Mouse (Mus musculus): ENCODE measurements at regions not wholly inside any gene's neighbourhood (a gene's known extent, or its start where the extent isn't known, plus 50 kb on each side); places are given as distances from the start of the nearest gene placed in this dataset.

- no peak for TF ChIP-seq TAL1 (conservative IDR thresholded peaks at IDR 0.05; ENCODE audit: low read depth, low read length)
- no peak for TF ChIP-seq POLR2AphosphoS5 (IDR thresholded peaks at IDR 0.05; ENCODE audit: insufficient replicate concordance, low read depth, low read length)
- TF ChIP-seq CTCF (IDR thresholded peaks at IDR 0.05; ENCODE audit: low read depth, low read length) = no peak
- TF ChIP-seq GATA1 (IDR thresholded peaks at IDR 0.05; ENCODE audit: borderline replicate concordance, low read length) = no peak
- no peak for TF ChIP-seq GATA2 (IDR thresholded peaks at IDR 0.05; ENCODE audit: borderline replicate concordance, low read depth, low read length)
- Histone ChIP-seq H3K9me3 (replicated peaks) (no peaks in the 10 kb centered on the region), H3K4me3 (ENCODE audit: low read depth, low read length) (no peak overlapping the region), H3K36me3 (replicated peaks) (no peaks in the 10 kb centered on the region), H3K27me3 (ENCODE audit: insufficient read depth, low read length) (no peaks in the 10 kb centered on the region), H3K4me1 (ENCODE audit: insufficient read depth, low read depth, low read length) (no peaks in the 10 kb centered on the region)
- DNase-seq (ENCODE audit: low spot score) = no peak
- no peak for ATAC-seq (ENCODE audit: extremely low read depth, insufficient number of reproducible peaks, low FRiP score, poor library complexity, severe bottlenecking)
Observed at GRCm38 (mm10) chr13:26205532-26206105, 564.3 kb downstream of the Hdgfl1 start.

- TF ChIP-seq POLR2AphosphoS5 (IDR thresholded peaks at IDR 0.05; ENCODE audit: insufficient replicate concordance, low read depth, low read length) = no peak
- no peak for TF ChIP-seq GATA2 (IDR thresholded peaks at IDR 0.05; ENCODE audit: borderline replicate concordance, low read depth, low read length)
- TF ChIP-seq TAL1 (conservative IDR thresholded peaks at IDR 0.05; ENCODE audit: low read depth, low read length) = no peak
- TF ChIP-seq GATA1 (IDR thresholded peaks at IDR 0.05; ENCODE audit: borderline replicate concordance, low read length) = no peak
- TF ChIP-seq CTCF (IDR thresholded peaks at IDR 0.05; ENCODE audit: low read depth, low read length) = no peak
- DNase-seq (ENCODE audit: low spot score) (no peak), ATAC-seq (ENCODE audit: extremely low read depth, insufficient number of reproducible peaks, low FRiP score, poor library complexity, severe bottlenecking) (no peak)
- no peaks in the 10 kb centered on the region for H3K4me1 ChIP-seq (ENCODE audit: insufficient read depth, low read depth, low read length)
- H3K27me3 ChIP-seq (ENCODE audit: insufficient read depth, low read length) = no peaks in the 10 kb centered on the region
- no peaks in the 10 kb centered on the region for H3K36me3 ChIP-seq (replicated peaks)
- no peak overlapping the region for H3K4me3 ChIP-seq (ENCODE audit: low read depth, low read length)
- no peaks in the 10 kb centered on the region for H3K9me3 ChIP-seq (replicated peaks)
Observed at GRCm38 (mm10) chr13:26194646-26195045, 575.3 kb downstream of the Hdgfl1 start.

- Histone ChIP-seq H3K27me3 (ENCODE audit: insufficient read depth, low read length) (no peaks in the 10 kb centered on the region), H3K4me3 (ENCODE audit: low read depth, low read length) (no peak overlapping the region), H3K4me1 (ENCODE audit: insufficient read depth, low read depth, low read length) (no peaks in the 10 kb centered on the region), H3K36me3 (replicated peaks) (no peaks in the 10 kb centered on the region), H3K9me3 (replicated peaks) (no peaks in the 10 kb centered on the region)
- no peak for TF ChIP-seq GATA2 (IDR thresholded peaks at IDR 0.05; ENCODE audit: borderline replicate concordance, low read depth, low read length)
- no peak for TF ChIP-seq GATA1 (IDR thresholded peaks at IDR 0.05; ENCODE audit: borderline replicate concordance, low read length)
- TF ChIP-seq CTCF (IDR thresholded peaks at IDR 0.05; ENCODE audit: low read depth, low read length) = no peak
- no peak for TF ChIP-seq POLR2AphosphoS5 (IDR thresholded peaks at IDR 0.05; ENCODE audit: insufficient replicate concordance, low read depth, low read length)
- TF ChIP-seq TAL1 (conservative IDR thresholded peaks at IDR 0.05; ENCODE audit: low read depth, low read length) = no peak
- DNase-seq (ENCODE audit: low spot score) (no peak), ATAC-seq (ENCODE audit: extremely low read depth, insufficient number of reproducible peaks, low FRiP score, poor library complexity, severe bottlenecking) (no peak)
Observed at GRCm38 (mm10) chr13:26183879-26184278, 586.1 kb downstream of the Hdgfl1 start.

GRCm38 (mm10) chr13:26171891-26172482 lies 598.0 kb downstream of the Hdgfl1 start:
- H3K36me3 ChIP-seq (replicated peaks) = no peaks in the 10 kb centered on the region
- no peak overlapping the region for H3K4me3 ChIP-seq (ENCODE audit: low read depth, low read length)
- H3K27me3 ChIP-seq (ENCODE audit: insufficient read depth, low read length) = no peaks in the 10 kb centered on the region
- H3K9me3 ChIP-seq (replicated peaks) = no peaks in the 10 kb centered on the region
- TF ChIP-seq POLR2AphosphoS5 (IDR thresholded peaks at IDR 0.05; ENCODE audit: insufficient replicate concordance, low read depth, low read length) (no peak), CTCF (IDR thresholded peaks at IDR 0.05; ENCODE audit: low read depth, low read length) (no peak), TAL1 (conservative IDR thresholded peaks at IDR 0.05; ENCODE audit: low read depth, low read length) (no peak), GATA2 (IDR thresholded peaks at IDR 0.05; ENCODE audit: borderline replicate concordance, low read depth, low read length) (no peak), GATA1 (IDR thresholded peaks at IDR 0.05; ENCODE audit: borderline replicate concordance, low read length) (no peak)
- H3K4me1 ChIP-seq (ENCODE audit: insufficient read depth, low read depth, low read length) = no peaks in the 10 kb centered on the region
- ATAC-seq (ENCODE audit: extremely low read depth, insufficient number of reproducible peaks, low FRiP score, poor library complexity, severe bottlenecking) (no peak), DNase-seq (ENCODE audit: low spot score) (no peak)

GRCm38 (mm10) chr13:26169641-26170040 lies 600.3 kb downstream of the Hdgfl1 start:
- H3K36me3 ChIP-seq (replicated peaks) = no peaks in the 10 kb centered on the region
- no peaks in the 10 kb centered on the region for H3K9me3 ChIP-seq (replicated peaks)
- ATAC-seq (ENCODE audit: extremely low read depth, insufficient number of reproducible peaks, low FRiP score, poor library complexity, severe bottlenecking) = no peak
- H3K27me3 ChIP-seq (ENCODE audit: insufficient read depth, low read length) = no peaks in the 10 kb centered on the region
- TF ChIP-seq GATA2 (IDR thresholded peaks at IDR 0.05; ENCODE audit: borderline replicate concordance, low read depth, low read length) (no peak), TAL1 (conservative IDR thresholded peaks at IDR 0.05; ENCODE audit: low read depth, low read length) (no peak), CTCF (IDR thresholded peaks at IDR 0.05; ENCODE audit: low read depth, low read length) (no peak), POLR2AphosphoS5 (IDR thresholded peaks at IDR 0.05; ENCODE audit: insufficient replicate concordance, low read depth, low read length) (no peak), GATA1 (IDR thresholded peaks at IDR 0.05; ENCODE audit: borderline replicate concordance, low read length) (no peak)
- H3K4me1 ChIP-seq (ENCODE audit: insufficient read depth, low read depth, low read length) = no peaks in the 10 kb centered on the region
- no peak overlapping the region for H3K4me3 ChIP-seq (ENCODE audit: low read depth, low read length)
- no peak for DNase-seq (ENCODE audit: low spot score)

- Histone ChIP-seq H3K36me3 (replicated peaks) (no peaks in the 10 kb centered on the region), H3K27me3 (ENCODE audit: insufficient read depth, low read length) (no peaks in the 10 kb centered on the region), H3K4me1 (ENCODE audit: insufficient read depth, low read depth, low read length) (no peaks in the 10 kb centered on the region), H3K9me3 (replicated peaks) (no peaks in the 10 kb centered on the region), H3K4me3 (ENCODE audit: low read depth, low read length) (no peak overlapping the region)
- TF ChIP-seq CTCF (IDR thresholded peaks at IDR 0.05; ENCODE audit: low read depth, low read length) (no peak), POLR2AphosphoS5 (IDR thresholded peaks at IDR 0.05; ENCODE audit: insufficient replicate concordance, low read depth, low read length) (no peak), GATA2 (IDR thresholded peaks at IDR 0.05; ENCODE audit: borderline replicate concordance, low read depth, low read length) (no peak), TAL1 (conservative IDR thresholded peaks at IDR 0.05; ENCODE audit: low read depth, low read length) (no peak), GATA1 (IDR thresholded peaks at IDR 0.05; ENCODE audit: borderline replicate concordance, low read length) (no peak)
- ATAC-seq (ENCODE audit: extremely low read depth, insufficient number of reproducible peaks, low FRiP score, poor library complexity, severe bottlenecking) = no peak
- no peak for DNase-seq (ENCODE audit: low spot score)
Observed at GRCm38 (mm10) chr13:26158703-26159102, 611.3 kb downstream of the Hdgfl1 start.

All from G1E (cell line).